Mouse (Mus musculus) CH12.LX (cell line): ENCODE measurements around the gene Gm49486.

Source experiments
- CTCF ChIP-seq, 2 experiments: IDR thresholded peaks in 1 of 2; conservative IDR thresholded peaks in 1 of 2; 2 replicates each; pipeline ENCODE4 v1.5.1; 2011 to 2012; ENCODE audit warnings: low read depth in 2 of 2, low read length in 2 of 2, improper control_type of control experiment in 1 of 2, inconsistent platforms in 1 of 2, mild to moderate bottlenecking in 1 of 2, moderate library complexity in 1 of 2
- EP300 ChIP-seq: IDR thresholded peaks from 2 replicates; pipeline ENCODE4 v1.6.1; 2011; ENCODE audit warnings: low read length, improper control_type of control experiment

DNA sequence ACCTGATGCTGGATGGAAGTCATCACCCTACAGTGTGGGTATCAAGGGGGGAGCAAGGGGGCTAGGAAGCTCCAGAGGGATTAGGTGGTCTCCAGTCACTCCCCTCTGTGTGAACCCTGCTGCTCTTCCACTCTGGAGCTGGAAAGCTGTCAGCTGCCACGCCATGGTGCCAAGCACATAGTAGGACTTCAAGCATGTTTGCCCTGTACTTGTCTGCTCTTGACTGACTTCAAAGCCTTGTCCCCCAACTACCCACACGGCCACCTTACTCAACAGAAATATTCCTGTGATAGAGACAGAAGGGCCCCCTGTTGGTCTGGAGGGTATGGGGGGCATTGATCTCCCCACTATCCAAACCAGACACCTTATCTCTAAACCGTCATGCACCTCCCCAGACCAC lies 13.0 kb upstream of the Gm49486 start:
- TF ChIP-seq EP300 (no peak), CTCF (conservative IDR thresholded peaks at IDR 0.05 in 1 of 2, IDR thresholded peaks at IDR 0.05 in 1 of 2; ENCODE audit: low read depth in 2 of 2, low read length in 2 of 2) (no peak)
